Mouse (Mus musculus) cerebellum, postnatal 36 days (tissue): ENCODE measurements at regions not wholly inside any gene's neighbourhood (a gene's known extent, or its start where the extent isn't known, plus 50 kb on each side); places are given as distances from the start of the nearest gene placed in this dataset.

Source experiments
- DNase-seq, 2 experiments: peaks; one replicate each; pipeline ENCODE4 v3.0.0; 2021 to 2022; ENCODE audit warnings: mixed read lengths in 2 of 2

DNA sequence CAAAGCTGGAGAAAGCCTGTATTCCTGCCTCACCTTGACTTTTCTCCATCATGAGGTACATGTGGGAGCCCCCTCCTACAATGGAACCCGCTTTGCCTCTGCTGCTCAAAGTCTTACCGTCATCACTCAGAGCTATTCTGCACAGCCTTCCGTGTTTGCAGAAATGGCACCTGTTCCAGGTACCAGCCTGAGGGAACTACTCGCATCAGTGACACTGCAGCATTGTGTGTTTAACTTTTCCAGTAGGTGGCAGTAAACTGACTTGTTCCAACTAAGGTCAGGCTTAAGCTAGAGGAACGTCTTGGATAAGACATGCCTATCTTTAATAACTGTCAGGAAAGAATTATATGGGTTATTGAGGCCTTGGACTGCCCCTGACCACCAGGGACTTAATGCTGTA, 71.4 kb downstream of the Fam173b start:
- peak in 1 of 2 experiments; percentile 32 for DNase-seq

DNA sequence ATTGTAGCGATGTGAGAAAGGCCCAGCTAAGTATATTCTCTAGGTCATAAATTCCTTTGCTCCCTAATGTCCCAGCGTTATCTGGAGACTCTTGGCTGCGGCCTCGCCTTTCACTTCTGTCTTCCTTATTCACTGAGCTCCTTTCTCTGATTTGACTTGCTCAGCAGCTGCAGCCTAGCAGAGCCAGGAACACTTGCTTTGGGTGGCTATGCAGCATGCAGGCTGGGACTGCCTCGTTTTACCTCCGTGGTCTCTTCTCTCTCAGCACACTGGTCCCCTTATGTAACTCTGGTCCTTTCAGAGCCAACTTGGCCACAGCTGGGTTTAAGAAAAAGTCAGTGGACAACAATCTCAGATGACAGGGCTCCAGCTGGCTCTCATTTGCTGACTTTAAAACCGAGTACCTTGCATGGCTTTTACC, 75.1 kb downstream of the Fam173b start:
- no peak for DNase-seq

DNA sequence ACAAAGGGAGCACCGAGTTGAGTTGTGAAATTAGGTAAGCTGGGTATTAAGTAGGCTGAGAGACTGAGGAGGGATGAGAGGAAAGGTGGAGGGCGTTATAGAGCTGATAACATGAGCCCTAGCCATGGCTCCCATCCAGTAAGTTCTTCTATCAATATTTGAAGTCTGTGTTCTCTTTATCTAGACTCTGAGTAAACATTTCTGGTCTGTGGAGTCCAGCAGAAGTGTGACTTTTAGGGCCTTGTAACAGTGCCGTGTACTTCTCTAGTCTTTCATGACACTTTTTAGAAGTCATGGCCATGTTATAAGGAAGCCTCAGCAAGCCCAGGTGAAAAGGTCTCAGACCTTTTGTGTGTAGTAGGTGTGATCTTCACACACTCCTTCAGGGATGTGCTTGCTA, 91.5 kb downstream of the Fam173b start:
- no peak for DNase-seq

DNA sequence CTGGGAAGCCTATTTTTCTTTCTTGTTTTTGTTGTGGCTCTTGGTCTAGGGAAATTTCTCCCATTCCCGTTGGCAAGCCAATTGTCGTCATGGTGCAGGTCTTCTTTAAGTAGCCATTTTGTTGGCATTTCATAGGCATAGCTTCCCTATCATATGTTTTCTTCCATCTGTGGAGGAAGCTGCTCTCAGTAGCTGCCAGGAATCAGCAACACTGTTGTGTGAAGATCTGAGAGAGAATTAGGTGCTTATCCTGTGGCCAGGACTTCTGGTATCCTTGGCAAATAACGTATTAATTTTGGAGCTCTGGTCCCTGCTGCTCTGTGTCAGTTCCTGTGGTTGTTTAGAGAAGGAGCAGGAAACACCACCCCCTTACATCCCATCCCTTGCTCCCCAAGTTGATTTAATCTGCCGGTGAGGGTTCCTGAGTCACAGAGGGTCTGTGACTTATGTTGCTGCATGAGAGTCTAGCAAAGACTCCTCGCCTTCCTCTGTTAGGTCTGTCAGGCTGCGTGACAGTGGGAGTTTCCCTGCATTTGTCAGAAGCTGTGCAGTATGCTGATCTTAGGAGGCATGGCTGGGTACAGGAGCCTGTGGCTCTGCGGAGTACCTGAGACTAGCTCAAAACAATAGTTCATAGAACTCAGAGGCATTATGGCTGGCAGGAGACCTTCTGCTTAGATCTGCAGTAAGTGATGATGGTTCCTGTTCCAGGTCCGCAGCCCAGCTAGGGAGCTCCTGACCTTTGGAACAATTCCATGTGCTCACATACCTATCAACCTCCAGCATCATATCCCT, 93.4 kb downstream of the Fam173b start:
- DNase-seq = no peak

DNA sequence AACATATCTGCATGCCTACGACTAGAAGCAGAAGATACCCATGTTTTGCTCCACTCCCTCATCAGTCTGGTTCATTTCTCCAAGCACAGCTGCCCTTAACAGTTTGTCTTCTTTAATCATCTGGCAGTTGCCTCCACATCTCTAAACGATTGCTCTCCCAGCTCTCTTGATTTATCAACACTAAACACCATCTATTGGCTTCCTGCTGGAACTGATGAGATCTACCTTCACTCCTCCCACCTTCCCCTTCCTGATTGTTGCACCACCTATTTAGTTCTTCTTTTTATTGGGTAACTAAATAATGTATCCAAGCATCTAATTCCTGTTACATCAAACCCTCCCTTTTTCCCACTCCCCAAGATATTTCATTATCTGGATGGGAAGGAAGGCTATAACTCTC, 101.7 kb downstream of the Fam173b start:
- DNase-seq = no peak

DNA sequence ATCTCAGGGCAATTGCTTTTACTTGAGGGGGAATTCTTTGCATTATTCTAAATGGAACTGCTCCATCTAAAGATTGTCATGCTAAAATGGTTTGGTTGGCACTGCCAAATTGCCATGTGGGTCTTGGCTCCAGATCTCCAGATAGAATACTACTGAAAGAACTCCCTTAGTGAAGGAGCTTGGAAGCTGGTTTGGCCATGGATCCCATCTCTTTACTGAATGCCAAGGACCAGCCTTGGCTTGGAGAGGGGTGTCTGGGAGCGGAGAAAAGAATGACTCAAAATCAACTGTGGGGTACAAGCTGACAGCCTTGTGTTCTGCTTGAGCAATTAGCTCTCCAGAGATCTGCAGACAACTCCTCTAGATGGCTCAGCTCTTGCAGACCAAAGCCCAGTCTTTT, 105.8 kb downstream of the Fam173b start:
- no peak for DNase-seq

DNA sequence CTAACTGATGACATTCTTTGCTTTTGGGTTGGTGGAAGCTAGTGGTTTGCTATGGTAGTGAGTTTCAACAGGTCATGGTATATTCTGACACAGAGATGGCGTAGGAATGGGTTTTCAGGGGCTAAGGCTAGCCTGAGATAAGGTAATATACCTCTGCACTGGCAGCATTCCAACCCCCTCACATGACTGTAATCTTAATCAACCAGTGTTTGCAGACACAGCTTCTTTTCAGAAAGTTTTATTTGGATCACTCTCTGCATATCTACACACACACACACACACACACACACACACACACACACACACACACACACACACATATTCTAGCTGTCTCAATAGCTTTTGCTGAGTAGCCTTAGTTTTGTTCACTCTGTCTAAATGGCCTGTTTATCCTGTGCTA, 119.4 kb downstream of the Fam173b start:
- DNase-seq = no peak

DNA sequence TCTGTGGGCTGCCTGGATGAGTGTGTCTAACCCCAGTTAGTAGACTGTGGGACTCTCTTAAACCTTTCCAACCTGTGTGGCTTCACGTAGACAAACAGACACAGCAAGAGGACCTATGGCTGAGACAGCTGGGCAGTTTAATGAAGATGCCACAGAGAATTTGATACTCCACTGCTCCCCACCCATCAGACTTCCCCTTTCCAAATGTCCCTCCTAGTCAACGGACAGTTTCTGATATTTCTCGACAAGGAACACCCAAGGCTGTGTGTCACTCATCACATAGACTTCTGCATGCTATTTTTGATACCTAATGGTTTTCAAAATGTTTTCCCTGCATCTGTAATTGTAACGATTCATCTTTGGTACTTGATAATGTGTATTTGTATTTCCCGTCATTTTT, 120.8 kb downstream of the Fam173b start:
- DNase-seq = no peak

DNA sequence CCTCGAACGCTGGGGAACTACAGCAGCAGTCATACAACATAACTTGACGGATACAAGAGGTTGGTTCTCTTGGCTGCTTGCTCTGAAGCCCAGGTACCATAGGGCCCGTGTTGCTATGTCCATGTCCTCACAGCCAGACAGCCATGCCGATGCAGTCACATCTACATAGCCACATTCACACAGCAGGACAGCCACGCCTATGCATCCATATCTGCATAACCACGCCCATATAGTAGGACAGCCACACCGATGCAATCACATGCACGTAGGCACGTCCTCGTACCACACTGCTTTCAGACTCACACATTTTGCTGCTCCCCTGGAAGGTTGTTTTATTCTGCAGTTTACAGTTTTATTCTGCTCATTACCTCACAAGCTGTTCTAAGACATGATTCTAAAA, 122.6 kb downstream of the Fam173b start:
- DNase-seq = no peak

DNA sequence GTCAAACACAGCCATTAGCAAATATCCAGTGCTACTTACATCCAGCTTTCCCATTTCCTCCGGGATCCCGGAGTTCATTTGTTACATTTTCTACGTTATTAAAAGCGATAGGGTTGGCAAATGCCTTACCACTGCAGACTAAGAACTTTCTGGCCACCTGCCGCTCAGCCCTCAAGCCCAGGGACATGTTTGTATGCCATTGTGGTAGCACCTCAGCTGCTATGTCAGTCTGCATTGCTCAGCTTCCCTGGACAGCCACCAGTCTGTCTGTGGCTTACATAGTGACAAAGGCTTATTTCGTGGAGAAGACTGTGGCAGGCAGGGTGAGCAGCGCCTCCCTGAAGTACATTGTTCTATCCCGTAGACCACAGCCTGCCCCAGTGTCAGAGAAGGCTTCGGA, 127.5 kb downstream of the Fam173b start:
- no peak for DNase-seq

DNA sequence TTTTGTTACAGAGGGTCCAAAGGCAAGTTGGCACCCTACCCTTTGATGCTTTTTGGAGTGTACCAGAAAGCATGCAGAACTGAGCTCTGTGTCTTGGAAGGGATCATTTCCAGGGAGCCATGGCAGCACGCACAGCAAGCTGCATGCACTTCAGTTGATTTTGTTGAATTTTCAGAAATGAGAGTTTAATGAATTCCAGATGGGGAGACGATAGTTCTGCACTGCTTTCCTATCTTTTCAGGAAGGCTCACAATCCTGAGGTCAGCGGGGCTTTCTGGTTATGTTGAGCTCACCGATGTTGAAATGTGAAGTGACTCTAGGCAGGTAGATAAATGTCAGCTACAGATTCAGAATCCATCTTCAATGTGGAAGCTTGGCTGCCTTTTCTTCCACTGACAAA, 140.0 kb downstream of the Fam173b start:
- no peak for DNase-seq

DNA sequence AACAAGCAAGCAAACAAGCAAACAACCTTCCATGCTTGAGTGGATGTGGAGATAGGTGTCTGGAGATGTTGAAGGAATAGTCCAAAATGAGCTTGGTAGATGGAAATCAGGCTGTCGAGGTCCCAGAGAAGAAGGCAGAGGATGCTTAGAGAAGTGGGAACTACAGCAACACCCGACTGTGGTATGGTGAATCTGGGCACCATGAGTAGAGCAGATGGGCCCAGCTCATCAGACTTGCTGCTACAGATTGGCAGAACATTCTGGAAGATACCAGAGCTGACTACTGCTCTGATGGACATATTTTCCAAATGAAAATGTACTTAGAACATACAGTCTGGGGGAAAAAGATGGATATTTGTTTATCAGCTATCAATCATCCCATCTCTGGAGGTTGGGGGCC, 142.9 kb downstream of the Fam173b start:
- DNase-seq = no peak

DNA sequence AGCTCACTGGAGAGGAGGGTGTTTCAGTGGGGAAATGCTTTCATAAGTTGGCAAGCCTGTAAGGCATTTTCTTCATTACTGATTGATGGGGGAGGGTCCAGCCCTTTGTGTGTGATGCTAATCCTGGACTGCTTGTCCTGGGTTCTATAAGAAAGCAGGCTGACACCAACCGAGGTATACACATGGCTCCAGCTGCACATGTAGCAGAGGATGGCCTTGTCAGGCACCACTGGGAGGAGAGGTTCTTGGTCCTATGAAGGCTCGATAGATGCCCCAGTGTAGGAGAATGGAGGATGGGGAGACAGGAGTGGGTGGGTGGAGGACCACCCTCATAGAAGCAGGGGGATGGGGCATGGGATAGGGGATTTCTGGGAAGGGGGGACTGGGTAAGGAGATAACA, 151.0 kb downstream of the Fam173b start:
- DNase-seq = no peak

DNA sequence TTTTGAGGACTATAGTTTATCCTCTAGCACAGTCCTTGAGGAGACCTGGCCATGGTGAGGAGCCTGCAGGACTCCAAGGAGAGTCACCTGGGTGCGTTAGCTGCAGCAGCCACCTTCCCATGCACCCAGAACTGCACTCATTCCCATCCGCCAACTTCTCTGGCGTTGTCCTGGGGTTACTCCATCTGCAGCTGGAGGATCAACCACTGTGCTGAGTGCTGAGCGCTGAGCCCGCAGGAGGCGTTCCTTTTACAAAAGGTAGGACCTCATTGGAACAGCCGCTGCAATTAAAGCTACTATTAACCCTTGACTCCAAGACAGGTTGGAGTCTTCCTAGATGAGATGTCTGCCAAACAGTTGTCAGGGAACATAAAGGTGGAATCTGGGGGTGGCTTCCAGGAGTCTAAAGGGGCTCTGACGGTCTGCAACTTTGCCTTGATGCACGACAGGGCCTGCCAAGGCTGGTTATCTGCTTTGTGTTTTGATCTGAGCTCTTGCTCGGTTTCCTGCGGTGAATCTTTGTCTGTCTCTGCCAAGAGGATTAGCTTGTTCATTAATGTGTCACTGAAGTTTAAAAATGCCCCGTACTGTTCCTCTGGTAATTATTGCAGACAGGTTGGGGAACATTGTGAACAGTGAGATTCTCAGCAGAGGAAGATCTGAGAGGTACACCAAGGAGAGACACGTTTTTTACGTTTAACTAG, 152.1 kb downstream of the Fam173b start:
- DNase-seq = peak in 1 of 2 experiments; percentile 11

DNA sequence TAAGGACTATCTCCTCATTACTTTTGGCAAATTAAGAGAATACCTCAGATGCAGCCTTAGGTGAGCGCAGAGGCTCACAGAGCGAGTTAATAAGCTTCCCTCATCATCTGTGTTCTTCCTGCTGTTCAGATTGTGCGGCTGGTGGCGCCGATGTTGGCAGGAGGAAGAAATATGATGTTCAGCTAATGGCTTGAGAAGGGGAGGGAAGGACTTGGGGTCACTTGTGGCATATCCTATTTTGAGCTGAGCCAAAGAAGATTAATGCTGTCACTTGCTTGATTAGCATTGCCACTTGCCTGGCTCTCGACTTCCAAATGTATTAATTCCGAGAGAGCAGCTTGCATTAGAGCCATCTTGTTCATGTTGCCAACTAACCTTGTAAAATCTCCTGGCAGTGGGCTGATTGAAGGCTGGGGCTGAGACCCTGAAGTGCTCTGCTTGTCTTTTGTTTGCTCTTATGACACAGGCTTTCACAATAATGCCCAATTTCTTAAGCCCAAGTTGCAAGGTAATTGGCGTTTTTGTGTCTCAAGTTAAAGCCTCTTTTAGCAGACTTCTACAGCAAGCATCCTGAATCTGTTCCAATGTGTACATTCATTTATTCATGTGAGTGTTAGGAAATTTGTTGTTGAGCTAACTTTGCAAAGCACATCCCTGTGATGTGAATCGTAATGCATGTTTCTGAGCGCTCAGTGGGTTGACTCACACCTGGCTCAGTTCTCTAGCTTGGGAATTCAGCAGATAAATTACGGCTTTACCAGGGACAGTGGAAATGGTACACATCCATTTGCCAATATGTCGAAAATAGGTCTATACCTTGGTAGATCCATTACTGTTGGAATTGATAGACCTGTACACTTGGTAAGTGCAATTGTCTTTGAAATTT, 167.6 kb downstream of the Fam173b start:
- no peak for DNase-seq

DNA sequence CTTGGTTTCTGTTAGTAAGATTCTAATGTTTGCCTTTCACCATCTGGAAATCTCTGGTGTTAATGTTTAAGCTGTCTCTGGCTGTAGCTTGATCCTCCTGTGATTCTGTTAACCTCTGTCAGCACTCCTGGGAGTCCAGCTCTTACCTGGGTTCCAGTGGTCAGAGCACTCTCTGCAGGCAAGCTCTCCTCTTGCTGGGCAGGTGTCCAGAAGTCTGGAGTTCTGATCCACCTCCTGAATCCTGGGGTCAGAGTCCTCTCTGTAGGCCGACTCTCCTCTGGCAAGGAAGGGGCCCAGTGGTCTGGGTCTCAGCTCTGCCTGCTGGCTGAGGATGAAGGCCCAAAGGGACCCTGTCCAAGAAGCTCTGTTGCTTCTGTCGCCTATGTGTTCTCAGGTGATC, 181.4 kb downstream of the Fam173b start:
- DNase-seq = no peak

DNA sequence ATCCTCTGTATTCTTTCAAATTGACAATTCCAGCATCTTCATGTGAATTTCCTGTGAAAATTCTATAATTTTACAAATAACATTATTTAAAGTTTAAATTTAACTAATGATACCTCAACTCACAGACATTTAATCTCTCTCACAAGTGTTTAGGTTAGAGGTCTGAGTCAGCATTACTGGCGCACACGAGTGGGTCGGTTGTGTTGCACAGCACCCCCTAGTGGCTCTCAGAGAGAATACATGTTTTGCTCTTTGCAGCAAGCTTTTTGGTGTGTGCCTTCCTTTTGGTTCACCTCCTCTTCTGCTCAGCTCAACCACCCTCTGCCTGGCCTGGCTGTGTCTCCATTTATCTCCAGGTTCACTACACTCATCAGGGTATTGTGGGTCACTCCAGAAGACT, 183.4 kb downstream of the Fam173b start:
- DNase-seq = no peak

DNA sequence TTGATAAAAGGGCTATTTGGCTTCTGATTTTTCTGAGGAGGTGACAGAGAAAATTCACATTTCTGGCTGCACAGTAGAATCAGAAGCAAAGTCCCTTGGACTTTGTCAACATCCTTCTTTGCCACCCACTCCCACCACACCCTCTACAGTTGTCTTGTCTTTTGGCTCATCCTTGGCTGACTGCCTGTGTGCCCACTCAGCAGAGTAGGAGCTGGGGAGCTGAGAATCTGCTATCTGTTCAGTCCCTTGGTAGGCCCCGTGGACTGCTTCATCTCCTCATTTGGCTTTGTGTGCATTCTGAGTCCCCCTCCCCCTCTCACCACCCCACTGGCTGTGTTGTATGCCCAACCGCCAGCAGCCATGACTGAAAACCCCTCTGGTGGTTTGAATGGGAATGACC, 197.2 kb downstream of the Fam173b start:
- no peak for DNase-seq

DNA sequence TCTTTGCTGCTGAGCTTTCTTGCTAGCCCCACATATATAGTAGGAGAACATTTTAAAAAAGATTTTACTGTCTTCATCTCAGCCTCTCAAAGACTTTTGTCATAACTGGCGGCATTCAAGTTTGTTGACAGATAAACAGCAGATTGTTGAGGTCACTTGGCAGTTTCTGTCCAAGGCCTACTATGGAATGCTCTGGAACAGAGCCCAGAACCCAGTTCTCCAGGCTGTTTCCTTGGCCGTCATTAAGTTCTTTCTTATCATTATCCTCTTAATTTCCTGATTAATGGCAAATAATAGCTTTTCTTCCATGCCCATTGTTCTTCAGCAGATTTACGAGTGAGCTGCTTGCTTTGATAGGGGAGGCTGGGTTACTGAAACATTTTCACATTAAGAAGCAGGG, 203.9 kb downstream of the Fam173b start:
- DNase-seq = peak in 1 of 2 experiments; percentile 23

DNA sequence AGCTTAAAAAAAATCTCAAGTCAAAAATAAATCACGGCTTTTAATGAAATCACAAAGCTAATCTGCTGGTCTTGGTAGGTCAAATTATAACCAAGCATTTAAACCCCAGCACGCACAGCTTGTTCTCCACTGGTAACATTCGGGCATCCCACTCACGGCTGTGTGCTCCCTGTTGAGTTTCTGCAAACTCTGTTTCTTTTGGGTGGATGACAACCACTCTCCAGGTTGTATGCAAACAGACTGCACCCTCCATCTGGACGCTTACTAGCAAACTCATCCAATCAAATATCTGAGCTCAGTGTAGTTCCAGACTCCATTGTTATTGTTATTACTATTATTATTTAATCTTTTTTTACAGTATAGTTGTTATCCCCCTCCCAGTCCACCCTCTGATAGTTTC, 213.9 kb downstream of the Fam173b start:
- no peak for DNase-seq

DNA sequence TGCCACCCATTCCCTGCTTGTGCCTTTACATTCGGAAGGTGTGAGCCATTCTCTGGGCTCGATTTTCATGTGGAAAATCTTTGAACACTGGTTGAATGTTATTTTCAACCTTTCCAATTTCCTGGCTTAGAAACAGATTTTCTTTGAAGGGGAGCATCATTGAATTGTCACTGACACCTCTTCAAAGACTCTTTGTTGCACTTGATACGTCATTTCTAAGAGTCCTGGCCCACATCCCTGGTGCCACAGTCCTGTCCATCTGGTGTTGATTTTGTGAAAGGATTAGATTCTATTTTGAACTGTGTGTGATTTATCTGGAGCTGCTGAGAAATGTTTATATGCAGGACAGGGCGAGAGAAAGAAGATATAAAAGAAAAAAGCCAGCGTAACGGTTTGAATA, 217.6 kb downstream of the Fam173b start:
- DNase-seq = peak; percentile 24 to 45

DNA sequence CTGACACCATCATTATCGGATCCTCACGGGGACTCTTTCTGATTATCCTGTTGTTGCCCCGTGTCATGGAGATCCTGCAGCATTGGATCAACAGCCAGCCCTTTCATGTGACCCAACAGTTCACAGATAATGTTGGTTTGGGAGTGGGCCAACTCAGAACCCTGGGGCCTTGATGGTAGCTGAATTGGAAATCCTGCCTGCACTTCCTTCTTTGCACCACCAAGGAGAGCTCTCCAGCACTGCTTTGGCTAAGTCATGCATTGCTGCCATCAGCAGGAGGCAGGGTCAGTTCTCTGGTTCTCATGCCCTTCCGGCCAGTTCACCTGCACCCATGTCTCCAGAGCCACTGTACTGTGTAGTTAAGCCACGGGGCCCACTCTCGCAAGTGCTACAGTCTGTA, 225.6 kb downstream of the Fam173b start:
- DNase-seq = peak in 1 of 2 experiments; percentile 14

DNA sequence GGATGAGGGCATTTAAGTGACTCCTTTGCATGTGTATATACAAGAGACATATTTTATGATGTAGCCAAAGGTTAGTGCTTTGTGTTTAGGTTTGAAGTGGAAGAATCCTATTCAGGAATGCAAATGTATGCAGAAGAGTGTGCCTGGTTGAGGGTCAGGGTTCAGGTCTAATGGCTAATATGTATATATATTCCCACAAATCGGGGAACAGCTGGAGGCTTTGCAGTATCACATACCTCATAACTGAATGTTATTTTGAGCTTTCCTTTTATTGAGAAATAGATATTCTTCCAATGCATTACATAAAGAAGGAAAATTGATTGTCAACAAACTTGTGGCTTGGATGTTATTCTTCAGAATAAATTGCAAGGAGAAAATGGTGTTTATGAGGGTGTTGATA, 239.9 kb downstream of the Fam173b start:
- DNase-seq = no peak

DNA sequence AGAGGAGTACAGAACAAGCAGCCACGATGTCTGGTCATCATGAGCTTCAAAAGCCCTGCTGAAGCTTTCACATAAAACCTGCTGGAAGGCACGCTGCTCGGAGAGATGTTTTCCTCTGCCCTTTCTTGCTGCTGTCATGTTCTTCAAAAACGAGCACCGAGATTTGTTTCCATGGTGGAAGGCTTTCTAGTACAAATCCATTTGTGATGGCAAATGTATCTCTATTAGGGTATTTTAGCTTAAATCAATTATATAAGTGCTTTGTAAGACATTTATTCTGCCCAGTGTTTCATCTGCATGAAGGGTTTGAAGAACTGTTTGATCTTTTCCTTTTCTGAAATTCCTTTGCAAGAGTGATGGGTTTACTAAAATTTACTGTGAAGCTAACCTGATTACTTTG, 253.1 kb downstream of the Fam173b start:
- DNase-seq = no peak
